Mouse (Mus musculus): ENCODE data around the gene Tmem38b. TPM values are rescaled to one million over a fixed set of nuclear protein-coding genes. Genes with fewer than 3 reads are reported as not detected.
A peak's percentile ranks its signal among the peaks of the same experiment; 100 is the strongest.

Tmem38b gene
- polyA plus RNA-seq, 1 experiment from 2014 or later: 8.3 TPM

DNA sequence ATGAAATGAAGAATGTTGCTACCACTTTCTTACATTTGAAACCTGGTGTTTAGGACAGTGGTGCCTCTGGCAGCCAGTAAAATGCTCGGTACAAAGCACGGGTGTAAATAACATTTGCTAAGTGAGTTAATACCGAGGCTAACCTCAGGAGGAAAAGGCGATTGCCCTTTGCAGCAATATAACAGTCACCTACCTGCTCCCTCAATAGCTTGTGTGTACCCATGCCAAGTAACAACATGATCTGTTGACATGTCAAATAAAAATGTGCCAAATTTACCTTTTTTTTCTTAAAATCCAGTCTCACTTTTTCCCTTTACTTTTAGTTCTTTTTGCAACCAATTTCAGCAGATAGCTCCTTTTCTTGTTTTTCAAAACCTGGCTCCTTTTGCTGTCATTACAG is 1.0 kb upstream of the Tmem38b start:
- Histone ChIP-seq H3K36me3 (ENCODE audit: control insufficient read depth, insufficient read depth, low read length) (no peaks in the 10 kb centered on the region), H3K4me1 (ENCODE audit: control insufficient read depth, insufficient read depth, low read length) (0 out of 2 replicates have a peak, but pooled peaks cover 5% of the 10 kb centered on the region), H3K27ac (ENCODE audit: low read length) (no peak overlapping the region), H3K9ac (ENCODE audit: low read depth, low read length) (no peak overlapping the region), H3K27me3 (ENCODE audit: control insufficient read depth, insufficient read depth, low read depth, low read length) (no peaks in the 10 kb centered on the region), H3K9me3 (replicated peaks; ENCODE audit: control insufficient read depth, low read length, poor library complexity, severe bottlenecking) (no peaks in the 10 kb centered on the region), H3K4me2 (ENCODE audit: low read length) (no peak overlapping the region), H3K4me3 (ENCODE audit: low read depth, low read length) (no peak overlapping the region)
- 65% methylated on average over 4 of the region's 4 CpGs for WGBS
- no peak for ATAC-seq

DNA sequence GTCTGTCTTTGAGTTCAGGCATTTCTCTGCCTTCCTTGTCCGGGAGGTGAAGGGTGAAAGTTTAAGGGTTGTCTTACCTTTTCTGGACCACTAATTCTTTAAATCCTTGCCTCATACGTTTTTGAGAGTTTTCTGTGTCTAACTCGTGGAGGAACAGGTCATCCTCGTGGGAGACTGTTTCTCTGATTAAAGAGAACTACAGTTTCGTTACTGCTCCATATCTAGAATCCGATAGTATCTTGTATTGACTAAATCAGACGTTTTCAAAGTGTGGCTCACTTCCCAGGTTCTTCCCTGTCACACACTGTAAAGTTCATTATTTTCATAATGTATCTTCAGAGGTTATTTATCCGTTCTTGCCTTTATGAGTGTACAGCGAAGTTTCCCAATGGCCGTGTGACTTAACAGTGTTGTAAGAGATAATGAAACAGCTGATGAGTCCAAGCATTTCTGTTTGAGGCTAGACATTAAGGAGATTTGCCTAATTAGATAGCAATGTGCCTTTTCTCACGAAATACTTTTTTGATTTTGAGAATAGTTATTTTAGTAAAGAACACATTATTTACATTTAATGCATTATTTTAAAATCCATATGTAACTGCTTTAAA is 900 bp downstream of the Tmem38b start:
- Histone ChIP-seq H3K4me2 (ENCODE audit: low read length) (peak overlapping the region; percentile 79), H3K4me3 (ENCODE audit: low read depth, low read length) (peak overlapping the region; percentile 87), H3K9me3 (replicated peaks; ENCODE audit: control insufficient read depth, low read length, poor library complexity, severe bottlenecking) (no peaks in the 10 kb centered on the region), H3K4me1 (ENCODE audit: control insufficient read depth, insufficient read depth, low read length) (0 out of 2 replicates have a peak, but pooled peaks cover 5% of the 10 kb centered on the region), H3K27me3 (ENCODE audit: control insufficient read depth, insufficient read depth, low read depth, low read length) (no peaks in the 10 kb centered on the region), H3K27ac (ENCODE audit: low read length) (no peak overlapping the region), H3K36me3 (ENCODE audit: control insufficient read depth, insufficient read depth, low read length) (no peaks in the 10 kb centered on the region), H3K9ac (ENCODE audit: low read depth, low read length) (peak overlapping the region; percentile 77)
- no peak for ATAC-seq
- WGBS: 7% methylated on average over 11 of the region's 11 CpGs

DNA sequence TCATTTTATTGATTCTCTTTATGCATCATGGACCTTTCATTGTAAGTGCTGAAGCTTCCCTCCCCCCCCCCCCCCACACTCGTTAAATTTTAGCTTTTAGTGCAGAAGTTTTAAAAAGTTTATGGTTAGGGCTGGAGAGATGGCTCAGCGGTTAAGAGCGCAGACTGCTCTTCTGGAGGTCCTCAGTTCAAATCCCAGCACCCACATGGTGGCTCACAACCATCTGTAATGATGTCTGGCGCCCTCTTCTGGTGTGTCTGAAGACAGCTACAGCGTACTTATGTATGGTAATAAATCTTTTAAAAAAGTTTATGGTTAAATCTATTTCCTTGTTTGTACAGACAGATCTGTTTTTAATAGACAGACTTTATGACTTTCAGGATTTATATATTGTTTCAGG is 2.0 kb downstream of the Tmem38b start:
- H3K36me3 ChIP-seq (ENCODE audit: control insufficient read depth, insufficient read depth, low read length): no peaks in the 10 kb centered on the region
- H3K4me2 ChIP-seq (ENCODE audit: low read length): no peak overlapping the region
- 0 out of 2 replicates have a peak, but pooled peaks cover 5% of the 10 kb centered on the region for H3K4me1 ChIP-seq (ENCODE audit: control insufficient read depth, insufficient read depth, low read length)
- no peaks in the 10 kb centered on the region for H3K27me3 ChIP-seq (ENCODE audit: control insufficient read depth, insufficient read depth, low read depth, low read length)
- H3K4me3 ChIP-seq (ENCODE audit: low read depth, low read length): no peak overlapping the region
- no peaks in the 10 kb centered on the region for H3K9me3 ChIP-seq (replicated peaks; ENCODE audit: control insufficient read depth, low read length, poor library complexity, severe bottlenecking)
- no peak overlapping the region for H3K27ac ChIP-seq (ENCODE audit: low read length)
- ATAC-seq: no peak
- H3K9ac ChIP-seq (ENCODE audit: low read depth, low read length): no peak overlapping the region
- WGBS: 87% methylated on average over 5 of the region's 5 CpGs

DNA sequence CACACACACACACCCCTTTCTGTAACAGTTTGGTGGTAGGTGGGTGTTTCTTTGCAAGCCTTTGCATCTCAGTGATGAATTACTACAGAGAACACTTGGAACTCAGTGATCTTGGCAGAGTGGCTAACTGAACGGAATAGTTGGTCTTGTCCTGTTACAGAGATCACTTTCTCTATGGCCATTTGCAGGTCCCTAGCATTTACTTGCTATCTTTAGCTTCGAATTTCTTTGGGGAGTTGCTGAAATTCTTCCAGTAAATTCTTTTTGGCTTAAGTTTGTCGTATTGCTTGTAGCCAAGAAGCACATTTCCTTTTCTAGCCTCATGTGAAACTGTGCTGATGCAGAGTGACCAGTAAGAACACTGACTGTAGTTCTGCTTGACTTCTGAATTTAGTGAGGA is 3.1 kb downstream of the Tmem38b start:
- Histone ChIP-seq H3K9ac (ENCODE audit: low read depth, low read length) (no peak overlapping the region), H3K4me2 (ENCODE audit: low read length) (no peak overlapping the region), H3K4me3 (ENCODE audit: low read depth, low read length) (no peak overlapping the region), H3K9me3 (replicated peaks; ENCODE audit: control insufficient read depth, low read length, poor library complexity, severe bottlenecking) (no peaks in the 10 kb centered on the region), H3K4me1 (ENCODE audit: control insufficient read depth, insufficient read depth, low read length) (0 out of 2 replicates have a peak, but pooled peaks cover 5% of the 10 kb centered on the region), H3K27me3 (ENCODE audit: control insufficient read depth, insufficient read depth, low read depth, low read length) (no peaks in the 10 kb centered on the region), H3K36me3 (ENCODE audit: control insufficient read depth, insufficient read depth, low read length) (no peaks in the 10 kb centered on the region), H3K27ac (ENCODE audit: low read length) (no peak overlapping the region)
- WGBS: 91% methylated on average over 3 of the region's 3 CpGs
- ATAC-seq: no peak

DNA sequence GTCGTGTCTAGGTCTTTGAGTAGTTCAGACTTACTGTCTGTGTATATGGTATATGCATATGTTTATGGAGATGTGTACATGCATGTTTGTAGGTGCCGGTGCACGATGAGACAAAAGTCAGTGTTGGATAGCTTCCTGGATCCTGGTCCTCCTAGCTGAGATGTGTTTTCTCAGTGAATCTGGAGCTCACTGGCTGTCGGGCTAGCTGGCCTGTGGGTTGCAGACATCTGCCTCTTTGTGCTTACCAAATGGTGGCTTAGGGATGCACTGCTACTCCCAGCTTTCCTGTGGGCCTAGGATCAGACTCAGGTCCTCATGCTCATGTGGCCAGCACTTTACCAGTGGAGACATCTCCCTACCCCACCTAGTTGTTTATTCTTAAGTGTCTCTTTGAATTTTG is 4.2 kb downstream of the Tmem38b start:
- H3K4me1 ChIP-seq (ENCODE audit: control insufficient read depth, insufficient read depth, low read length): 0 out of 2 replicates have a peak, but pooled peaks cover 5% of the 10 kb centered on the region

DNA sequence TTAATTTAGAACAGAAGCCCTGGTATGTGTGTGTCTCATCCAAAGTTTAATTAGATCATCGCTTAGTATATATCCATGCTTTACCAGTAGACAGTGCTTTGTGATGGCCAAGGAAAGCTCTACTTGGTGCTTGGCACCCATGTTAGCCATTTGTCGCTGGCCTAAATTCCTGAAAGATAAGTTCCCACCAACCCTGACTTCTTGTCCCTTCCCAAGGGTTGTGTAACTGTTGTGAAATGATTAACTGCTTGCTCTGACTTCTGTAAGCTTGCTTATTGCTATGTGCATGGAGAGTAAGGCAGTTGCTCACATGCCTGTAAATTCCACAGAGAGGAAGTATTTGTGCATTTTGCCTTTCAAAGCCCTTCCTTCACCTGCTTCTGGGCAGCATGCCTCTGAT is 4.7 kb downstream of the Tmem38b start:
- WGBS: 99% methylated on average over 2 of the region's 2 CpGs
- H3K4me3 ChIP-seq (ENCODE audit: low read depth, low read length): no peak overlapping the region
- no peaks in the 10 kb centered on the region for H3K9me3 ChIP-seq (replicated peaks; ENCODE audit: control insufficient read depth, low read length, poor library complexity, severe bottlenecking)
- no peak overlapping the region for H3K9ac ChIP-seq (ENCODE audit: low read depth, low read length)
- no peak for ATAC-seq
- 0 out of 2 replicates have a peak, but pooled peaks cover 5% of the 10 kb centered on the region for H3K4me1 ChIP-seq (ENCODE audit: control insufficient read depth, insufficient read depth, low read length)
- H3K27ac ChIP-seq (ENCODE audit: low read length): no peak overlapping the region
- no peak overlapping the region for H3K4me2 ChIP-seq (ENCODE audit: low read length)
- H3K36me3 ChIP-seq (ENCODE audit: control insufficient read depth, insufficient read depth, low read length): no peaks in the 10 kb centered on the region
- no peaks in the 10 kb centered on the region for H3K27me3 ChIP-seq (ENCODE audit: control insufficient read depth, insufficient read depth, low read depth, low read length)

More for the DNA sequence above, 4.2 kb downstream of the Tmem38b start:
- Histone ChIP-seq H3K27ac (ENCODE audit: low read length) (no peak overlapping the region), H3K4me2 (ENCODE audit: low read length) (no peak overlapping the region), H3K9me3 (replicated peaks; ENCODE audit: control insufficient read depth, low read length, poor library complexity, severe bottlenecking) (no peaks in the 10 kb centered on the region), H3K27me3 (ENCODE audit: control insufficient read depth, insufficient read depth, low read depth, low read length) (no peaks in the 10 kb centered on the region), H3K4me3 (ENCODE audit: low read depth, low read length) (no peak overlapping the region), H3K36me3 (ENCODE audit: control insufficient read depth, insufficient read depth, low read length) (no peaks in the 10 kb centered on the region), H3K9ac (ENCODE audit: low read depth, low read length) (no peak overlapping the region)
- no peak for ATAC-seq
- WGBS: 91% methylated on average over 4 of the region's 4 CpGs

DNA sequence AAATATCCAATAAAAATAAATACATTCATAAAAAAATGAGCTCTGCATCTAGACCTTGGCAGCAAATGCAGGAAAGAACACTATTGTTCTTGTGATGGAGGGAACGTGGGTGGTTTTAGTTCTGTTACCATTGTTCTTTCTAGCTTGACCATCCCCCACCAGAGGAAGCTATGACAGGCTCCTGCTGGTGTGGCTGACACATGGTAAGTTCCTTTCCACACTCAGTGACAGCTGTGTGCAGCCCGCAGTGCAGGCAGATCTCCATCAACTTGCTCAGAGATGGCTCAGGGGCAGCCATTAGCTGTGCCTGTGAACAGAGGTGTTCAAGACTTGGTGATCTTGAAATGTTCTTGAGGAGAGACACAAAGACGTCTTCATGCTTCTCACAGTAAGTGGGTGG is 6.5 kb downstream of the Tmem38b start:
- Histone ChIP-seq H3K9ac (ENCODE audit: low read depth, low read length) (no peak overlapping the region), H3K4me2 (ENCODE audit: low read length) (no peak overlapping the region), H3K9me3 (replicated peaks; ENCODE audit: control insufficient read depth, low read length, poor library complexity, severe bottlenecking) (no peaks in the 10 kb centered on the region), H3K4me3 (ENCODE audit: low read depth, low read length) (no peak overlapping the region), H3K36me3 (ENCODE audit: control insufficient read depth, insufficient read depth, low read length) (no peaks in the 10 kb centered on the region), H3K27ac (ENCODE audit: low read length) (no peak overlapping the region), H3K27me3 (ENCODE audit: control insufficient read depth, insufficient read depth, low read depth, low read length) (no peaks in the 10 kb centered on the region), H3K4me1 (ENCODE audit: control insufficient read depth, insufficient read depth, low read length) (peaks cover 2% of the 10 kb centered on the region; the same call in 1 of the 2 replicates)
- WGBS: 37% methylated on average over 3 of the region's 3 CpGs
- ATAC-seq: no peak

DNA sequence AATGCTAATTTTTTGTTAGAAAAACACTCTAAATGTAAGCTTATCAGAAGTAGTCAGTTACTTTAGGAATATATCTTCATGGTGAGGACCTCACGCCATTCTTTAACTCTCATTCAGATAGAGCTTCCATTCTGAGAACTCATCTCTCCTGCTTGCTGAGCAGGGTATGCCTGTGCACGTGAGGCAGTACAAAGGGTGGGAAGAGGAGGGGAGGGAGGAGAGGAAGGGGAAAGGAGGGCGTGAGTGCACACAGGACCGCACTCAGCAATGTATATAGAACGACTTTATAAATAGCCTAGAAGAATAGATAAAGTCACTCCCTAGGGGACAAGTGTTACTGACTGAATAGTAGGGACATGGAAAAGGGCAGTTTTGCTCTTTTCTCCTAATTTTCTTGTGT is 11.1 kb downstream of the Tmem38b start:
- Histone ChIP-seq H3K27ac (ENCODE audit: low read length) (no peak overlapping the region), H3K4me3 (ENCODE audit: low read depth, low read length) (no peak overlapping the region), H3K36me3 (ENCODE audit: control insufficient read depth, insufficient read depth, low read length) (no peaks in the 10 kb centered on the region), H3K9me3 (replicated peaks; ENCODE audit: control insufficient read depth, low read length, poor library complexity, severe bottlenecking) (no peaks in the 10 kb centered on the region), H3K9ac (ENCODE audit: low read depth, low read length) (no peak overlapping the region), H3K4me1 (ENCODE audit: control insufficient read depth, insufficient read depth, low read length) (peaks cover 2% of the 10 kb centered on the region; the same call in 1 of the 2 replicates), H3K4me2 (ENCODE audit: low read length) (no peak overlapping the region), H3K27me3 (ENCODE audit: control insufficient read depth, insufficient read depth, low read depth, low read length) (no peaks in the 10 kb centered on the region)
- ATAC-seq: 0 out of 2 replicates have a peak, but pooled peaks have one; percentile 14
- 17% methylated on average over 5 of the region's 5 CpGs for WGBS

DNA sequence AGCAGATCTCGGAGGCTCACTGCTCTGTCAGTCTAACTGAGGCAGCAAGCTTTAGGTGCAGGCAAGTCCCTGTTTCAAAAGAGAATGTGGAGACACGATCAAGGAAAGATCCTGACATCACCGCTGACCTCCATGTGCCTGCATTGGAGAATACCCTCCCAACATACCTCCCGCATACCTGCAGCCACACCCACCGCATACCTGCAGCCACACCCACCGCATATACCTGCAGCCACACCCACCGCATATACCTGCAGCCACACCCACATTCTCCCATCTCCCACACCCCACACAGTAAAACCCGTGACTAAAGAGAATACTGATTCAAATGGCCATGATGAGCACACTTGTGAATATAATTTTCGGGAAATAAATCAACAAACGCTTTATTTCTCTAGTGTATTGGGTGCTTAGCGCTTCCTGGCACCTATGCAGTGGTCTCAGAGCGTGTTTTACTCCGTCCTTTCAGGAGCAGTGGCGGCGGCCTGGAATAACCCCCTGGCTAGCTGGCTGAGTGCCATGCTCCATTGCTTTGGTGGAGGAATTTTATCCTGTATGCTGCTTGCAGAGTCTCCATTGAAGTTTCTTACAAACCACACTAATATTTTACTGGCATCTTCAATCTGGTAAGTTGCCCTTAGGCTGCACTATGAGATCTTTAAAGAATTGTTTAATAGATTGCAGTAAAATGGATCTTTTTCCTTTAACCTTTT is 14.5 kb downstream of the Tmem38b start:
- Histone ChIP-seq H3K27me3 (ENCODE audit: control insufficient read depth, insufficient read depth, low read depth, low read length) (no peaks in the 10 kb centered on the region), H3K9me3 (replicated peaks; ENCODE audit: control insufficient read depth, low read length, poor library complexity, severe bottlenecking) (no peaks in the 10 kb centered on the region), H3K4me2 (ENCODE audit: low read length) (no peak overlapping the region), H3K4me1 (ENCODE audit: control insufficient read depth, insufficient read depth, low read length) (peaks cover 2% of the 10 kb centered on the region; the same call in 1 of the 2 replicates), H3K36me3 (ENCODE audit: control insufficient read depth, insufficient read depth, low read length) (no peaks in the 10 kb centered on the region), H3K27ac (ENCODE audit: low read length) (no peak overlapping the region), H3K9ac (ENCODE audit: low read depth, low read length) (no peak overlapping the region), H3K4me3 (ENCODE audit: low read depth, low read length) (no peak overlapping the region)
- WGBS: 72% methylated on average over 15 of the region's 15 CpGs
- ATAC-seq: no peak
